Mouse (Mus musculus): ENCODE measurements around the gene Btbd10. TPM values are rescaled to one million over a fixed set of nuclear protein-coding genes. Genes with fewer than 3 reads are reported as not detected.

The Btbd10 gene
- total and polyA plus RNA-seq, 2 experiments from 2014 or later: 78.9 to 83.2 TPM

GRCm38 (mm10) chr7:113268287-113268686 is 100.9 kb downstream of the Btbd10 start:
- no peak for ATAC-seq
- DNase-seq: peak; percentile 76
- Histone ChIP-seq H3K9me3 (ENCODE audit: low read length) (no peaks in the 10 kb centered on the region), H3K27me3 (ENCODE audit: insufficient read depth, low read length) (no peaks in the 10 kb centered on the region), H3K4me1 (ENCODE audit: insufficient read depth) (no peaks in the 10 kb centered on the region; the same call in 1 of the 2 replicates), H3K4me3 (ENCODE audit: low read depth, low read length) (no peak overlapping the region), H3K9ac (no peak overlapping the region), H3K27ac (ENCODE audit: low read depth, low read length) (no peak overlapping the region), H3K4me2 (ENCODE audit: low read depth) (no peak overlapping the region), H3K36me3 (ENCODE audit: insufficient read depth) (no peaks in the 10 kb centered on the region)
- 81% methylated on average over 9 of the region's 9 CpGs for WGBS
- peak; percentile 80 for TF ChIP-seq CTCF (IDR thresholded peaks at IDR 0.05; ENCODE audit: low read depth)

Other genes starting within 250 kb of the Btbd10 start
- 31.2 and 32.4 TPM in 2 replicates for gene Arntl, start 161.9 kb downstream of the Btbd10 start, total RNA-seq (2014; rRNA removed)
- gene Arntl, start 161.9 kb downstream of the Btbd10 start, polyA plus RNA-seq (2015; fragmentation: Nextera tagmentation; extraction: Ambion mirVana): 18.3 and 20.7 TPM in 2 replicates
- not detected in 2 replicates for gene Pth, start 19.2 kb upstream of the Btbd10 start, total RNA-seq (2014; rRNA removed)
- gene Pth, start 19.2 kb upstream of the Btbd10 start, polyA plus RNA-seq (2015; fragmentation: Nextera tagmentation; extraction: Ambion mirVana): not detected in 2 replicates
- gene Far1, start 144.4 kb upstream of the Btbd10 start, total RNA-seq (2014; rRNA removed): 92.3 and 94.0 TPM in 2 replicates
- 35.0 and 45.4 TPM in 2 replicates for gene Far1, start 144.4 kb upstream of the Btbd10 start, polyA plus RNA-seq (2015; fragmentation: Nextera tagmentation; extraction: Ambion mirVana)